Mouse (Mus musculus) lung, postnatal 0 days (tissue): ENCODE results near the gene Epc2.

Experiments used
- CTCF ChIP-seq: IDR thresholded peaks from 2 replicates; pipeline ENCODE4 v1.5.1; 2016; ENCODE audit warnings: antibody characterized with exemption, mild to moderate bottlenecking
- EP300 ChIP-seq: IDR thresholded peaks from 2 replicates; pipeline ENCODE4 v1.6.1; 2016; ENCODE audit warnings: antibody characterized with exemption, mild to moderate bottlenecking, control low read depth

- TF ChIP-seq CTCF (no peak), EP300 (no peak)
Measured at GRCm38 (mm10) chr2:49471641-49472355, 20.5 kb downstream of the Epc2 start.
